Mouse (Mus musculus): ENCODE measurements around the gene Slc2a9.
A peak's percentile ranks its signal among the peaks of the same experiment; 100 is the strongest.

Slc2a9 gene

GRCm38 (mm10) chr5:38372369-38372768 lies 130.6 kb downstream of the Slc2a9 start:
- no peak for DNase-seq (ENCODE audit: low spot score)

GRCm38 (mm10) chr5:38371308-38371707 lies 131.6 kb downstream of the Slc2a9 start:
- no peak for DNase-seq (ENCODE audit: low spot score)

- DNase-seq (ENCODE audit: low spot score): peak; percentile 26
Observed at GRCm38 (mm10) chr5:38366650-38367470, 136.1 kb downstream of the Slc2a9 start.

- DNase-seq (ENCODE audit: low spot score): no peak
Observed at GRCm38 (mm10) chr5:38365521-38365920, 137.4 kb downstream of the Slc2a9 start.

GRCm38 (mm10) chr5:38364396-38364795 lies 138.5 kb downstream of the Slc2a9 start:
- no peak for DNase-seq (ENCODE audit: low spot score)

GRCm38 (mm10) chr5:38359716-38360115 lies 143.2 kb downstream of the Slc2a9 start:
- DNase-seq (ENCODE audit: low spot score): no peak

- DNase-seq (ENCODE audit: low spot score): no peak
Observed at GRCm38 (mm10) chr5:38356927-38357326, 146.0 kb downstream of the Slc2a9 start.

- DNase-seq (ENCODE audit: low spot score): no peak
Observed at GRCm38 (mm10) chr5:38350351-38350929, 152.5 kb downstream of the Slc2a9 start.

- DNase-seq (ENCODE audit: low spot score): peak; percentile 27
Observed at GRCm38 (mm10) chr5:38346646-38347432, 156.1 kb downstream of the Slc2a9 start.

- no peak for DNase-seq (ENCODE audit: low spot score)
Observed at GRCm38 (mm10) chr5:38343101-38343500, 159.8 kb downstream of the Slc2a9 start.

- DNase-seq (ENCODE audit: low spot score): no peak
Observed at GRCm38 (mm10) chr5:38334582-38334981, 168.4 kb downstream of the Slc2a9 start.

- DNase-seq (ENCODE audit: low spot score): no peak
Observed at GRCm38 (mm10) chr5:38333381-38333780, 169.6 kb downstream of the Slc2a9 start.

GRCm38 (mm10) chr5:38318966-38319786 lies 183.8 kb downstream of the Slc2a9 start, which contains the start of gene Drd5:
TSS of gene Drd5 (plus strand) at chr5:38319367.
- no peak for DNase-seq (ENCODE audit: low spot score)

GRCm38 (mm10) chr5:38309795-38310194 lies 193.1 kb downstream of the Slc2a9 start:
- DNase-seq (ENCODE audit: low spot score): no peak

GRCm38 (mm10) chr5:38308873-38309272 lies 194.1 kb downstream of the Slc2a9 start:
- DNase-seq (ENCODE audit: low spot score): peak; percentile 41

- DNase-seq (ENCODE audit: low spot score): peak; percentile 82
Observed at GRCm38 (mm10) chr5:38307255-38308101, 195.5 kb downstream of the Slc2a9 start.

GRCm38 (mm10) chr5:38305241-38305640 lies 197.7 kb downstream of the Slc2a9 start:
- no peak for DNase-seq (ENCODE audit: low spot score)

GRCm38 (mm10) chr5:38302651-38303050 lies 200.3 kb downstream of the Slc2a9 start:
- no peak for DNase-seq (ENCODE audit: low spot score)

GRCm38 (mm10) chr5:38301761-38302411 lies 201.1 kb downstream of the Slc2a9 start:
- DNase-seq (ENCODE audit: low spot score): no peak

Measured in ovary, postnatal 14 days (tissue).